Mouse (Mus musculus) adrenal gland, adult 18-20 months (tissue): ENCODE measurements at regions not wholly inside any gene's neighbourhood (a gene's known extent, or its start where the extent isn't known, plus 50 kb on each side); places are given as distances from the start of the nearest gene placed in this dataset.
A peak's percentile ranks its signal among the peaks of the same experiment; 100 is the strongest.
"Not testable (repeated sequence)": the region's sequence is repeated elsewhere in the genome, so short reads cannot be mapped to it uniquely, and the experiment has no call there.

Experiments used
- DNase-seq, 2 experiments: peaks; one replicate each; pipeline ENCODE4 v3.0.0; 2021 to 2022; ENCODE audit warnings: low spot score in 2 of 2

DNA sequence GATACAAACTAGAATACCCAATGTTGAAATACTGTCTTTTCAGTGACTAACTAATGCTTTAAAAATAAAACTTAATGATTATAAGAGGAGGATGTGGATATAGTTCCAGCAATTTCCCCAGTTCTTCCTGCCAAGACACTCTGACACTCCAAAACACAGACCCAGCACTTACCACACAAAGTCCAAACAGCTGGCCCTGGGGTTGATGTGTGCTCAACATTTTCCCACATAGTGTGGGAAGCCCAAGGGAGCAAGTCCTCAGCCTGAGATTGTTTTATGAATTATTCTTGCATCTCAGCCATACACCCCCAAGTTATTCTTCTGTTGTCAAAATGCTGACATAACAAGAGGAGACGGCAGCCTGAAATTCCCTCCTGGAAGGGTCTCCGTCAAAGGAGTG is 187.5 kb upstream of the Gm21897 start:
- no peak for DNase-seq

DNA sequence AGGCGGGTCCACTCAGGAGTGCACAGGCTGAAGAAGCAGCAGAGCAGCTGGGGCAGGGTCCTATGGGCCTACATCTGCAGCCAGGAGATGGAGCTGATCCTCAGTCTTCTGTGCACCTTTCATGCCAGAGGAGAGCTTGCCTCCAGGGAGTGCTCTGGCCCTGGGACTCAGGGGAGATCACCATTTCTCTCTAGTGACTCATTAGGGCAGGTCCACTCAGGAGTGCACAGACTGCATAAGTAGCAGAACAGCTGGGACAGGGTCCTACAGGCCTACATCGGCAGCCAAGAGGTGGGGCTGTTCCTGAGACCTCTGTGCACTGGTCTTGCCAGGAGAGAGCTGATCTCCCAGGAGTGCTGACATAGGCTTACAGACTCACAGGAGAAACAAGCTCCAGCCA is 159.4 kb upstream of the Gm21897 start:
- no peak for DNase-seq

DNA sequence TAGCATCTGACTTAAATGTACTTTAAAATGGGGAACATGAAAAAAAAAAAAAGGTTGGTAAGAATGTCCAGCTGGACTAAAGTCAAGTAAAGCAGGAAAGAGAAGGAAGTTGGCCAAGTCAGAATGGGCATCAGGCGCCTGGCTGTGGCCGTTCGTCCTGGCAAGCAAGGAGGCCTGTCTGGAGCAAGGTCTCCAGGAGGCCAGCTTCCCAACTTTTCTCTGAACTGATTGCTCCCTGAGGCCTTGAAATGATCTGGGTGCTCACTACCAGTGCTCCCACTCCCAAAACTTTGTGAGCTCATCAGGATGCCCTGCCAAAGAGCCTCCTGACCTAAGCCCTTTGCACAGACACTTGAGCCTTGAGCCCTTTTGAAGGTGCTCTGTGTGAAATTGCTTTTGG is 141.7 kb upstream of the Gm21897 start:
- no peak for DNase-seq

DNA sequence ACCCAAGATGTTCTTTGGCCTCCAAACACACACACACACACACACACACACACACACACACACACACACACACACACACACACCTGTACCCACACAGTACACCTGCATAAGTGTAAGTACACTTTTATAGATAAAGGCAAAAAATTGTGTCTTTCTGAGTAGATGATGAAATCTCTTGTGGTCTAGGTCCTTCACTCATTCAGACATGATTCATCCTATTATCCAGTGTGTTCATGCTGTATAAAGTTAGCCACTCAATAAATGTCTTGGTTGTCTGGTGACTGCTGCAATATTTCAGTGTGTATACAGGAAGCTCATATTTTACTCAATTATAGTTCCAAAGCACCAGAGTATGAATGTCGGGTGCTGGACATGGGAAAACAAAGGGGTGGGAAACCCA is 131.5 kb upstream of the Gm21897 start:
- DNase-seq: no peak

DNA sequence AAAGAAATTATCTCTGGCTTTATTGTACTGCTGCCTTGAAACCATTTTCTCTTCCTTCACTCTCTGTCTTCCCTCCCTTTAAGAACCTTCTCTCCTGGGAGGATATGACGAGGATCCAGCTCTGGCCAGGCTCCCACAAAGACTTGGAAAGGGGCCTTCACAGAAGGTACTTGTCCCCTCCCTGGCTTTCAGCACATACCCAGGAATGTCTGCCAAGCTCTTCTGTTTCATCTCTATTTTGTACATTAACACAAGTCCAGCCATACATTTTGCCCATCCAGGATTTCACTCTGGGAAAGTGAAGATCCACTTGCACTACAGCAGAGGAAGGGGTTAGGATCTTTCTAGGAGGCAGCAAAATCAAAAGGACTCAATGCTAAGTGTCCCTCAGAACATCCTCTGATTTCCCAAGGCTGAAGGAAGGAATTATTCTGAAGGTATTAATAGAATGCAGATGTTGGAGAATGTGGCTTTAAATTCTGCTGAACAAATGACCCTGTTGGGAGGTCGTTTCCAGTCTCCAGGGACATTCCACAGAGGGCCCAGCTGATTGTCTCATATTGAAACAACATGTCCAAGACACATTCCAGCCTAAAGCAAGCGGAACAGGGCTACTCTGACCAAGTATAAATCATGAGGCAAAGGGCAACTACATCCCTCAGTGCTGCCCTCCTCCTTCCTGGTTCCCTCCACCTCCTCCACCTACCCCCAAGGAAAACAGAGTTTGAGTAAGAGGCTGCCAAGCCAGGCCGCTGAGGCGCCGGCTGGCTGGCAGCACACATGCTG is 122.1 kb upstream of the Gm21897 start:
- peak; percentile 14 to 26 for DNase-seq

DNA sequence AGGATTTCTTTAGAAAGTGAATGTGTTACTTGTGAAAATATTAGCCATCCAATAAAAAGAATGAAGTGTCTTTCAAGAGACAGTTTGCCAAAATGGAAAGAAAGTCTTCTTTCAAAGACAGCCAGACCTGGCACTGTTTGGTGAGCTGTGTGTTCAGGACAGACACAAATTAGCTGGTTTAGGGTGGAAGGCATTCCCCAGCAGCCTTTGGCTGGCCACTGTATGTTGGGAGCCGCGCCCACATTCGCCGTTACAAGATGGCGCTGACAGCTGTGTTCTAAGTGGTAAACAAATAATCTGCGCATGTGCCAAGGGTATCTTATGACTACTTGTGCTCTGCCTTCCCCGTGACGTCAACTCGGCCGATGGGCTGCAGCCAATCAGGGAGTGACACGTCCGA is 121.3 kb upstream of the Gm21897 start:
- DNase-seq: not testable (repeated sequence)

DNA sequence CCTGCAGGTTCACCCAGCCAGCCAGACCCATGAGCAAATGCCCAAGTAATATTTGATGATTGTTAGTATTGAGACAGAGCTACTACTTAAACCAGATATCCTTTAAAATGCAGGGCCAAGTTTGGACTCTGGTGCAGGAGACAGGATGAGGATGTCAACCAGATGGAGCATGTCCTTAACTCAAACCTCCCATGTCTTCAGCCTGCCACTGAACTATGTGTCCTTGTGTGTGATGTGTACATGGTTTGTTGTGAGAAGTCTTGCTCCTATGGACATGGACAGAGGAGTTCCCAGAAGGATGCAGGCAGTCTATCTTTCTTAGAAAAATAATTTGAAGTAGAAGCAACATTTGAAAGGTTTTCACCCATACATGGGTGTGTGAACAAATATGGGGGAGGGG is 120.4 kb upstream of the Gm21897 start:
- no peak for DNase-seq

DNA sequence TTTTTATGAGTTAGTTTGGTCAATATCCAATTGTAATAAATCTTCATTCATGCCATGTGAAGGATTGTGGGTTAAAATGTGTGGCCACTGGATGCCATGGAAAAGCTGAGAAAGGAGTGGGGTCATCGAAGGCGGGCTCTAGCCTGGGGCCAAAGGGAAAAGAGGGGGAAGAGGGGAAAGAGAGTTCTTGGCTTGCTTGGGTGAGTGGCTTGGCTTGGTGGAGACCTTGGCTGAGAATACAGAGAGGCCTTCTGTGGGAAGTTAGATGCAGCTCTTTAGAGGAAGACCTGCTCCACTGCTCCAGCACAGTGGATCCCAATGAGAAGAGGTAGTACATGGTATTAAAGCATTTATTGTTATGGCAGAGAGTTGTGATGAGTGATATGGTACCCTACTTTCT is 101.3 kb upstream of the Gm21897 start:
- DNase-seq: no peak

DNA sequence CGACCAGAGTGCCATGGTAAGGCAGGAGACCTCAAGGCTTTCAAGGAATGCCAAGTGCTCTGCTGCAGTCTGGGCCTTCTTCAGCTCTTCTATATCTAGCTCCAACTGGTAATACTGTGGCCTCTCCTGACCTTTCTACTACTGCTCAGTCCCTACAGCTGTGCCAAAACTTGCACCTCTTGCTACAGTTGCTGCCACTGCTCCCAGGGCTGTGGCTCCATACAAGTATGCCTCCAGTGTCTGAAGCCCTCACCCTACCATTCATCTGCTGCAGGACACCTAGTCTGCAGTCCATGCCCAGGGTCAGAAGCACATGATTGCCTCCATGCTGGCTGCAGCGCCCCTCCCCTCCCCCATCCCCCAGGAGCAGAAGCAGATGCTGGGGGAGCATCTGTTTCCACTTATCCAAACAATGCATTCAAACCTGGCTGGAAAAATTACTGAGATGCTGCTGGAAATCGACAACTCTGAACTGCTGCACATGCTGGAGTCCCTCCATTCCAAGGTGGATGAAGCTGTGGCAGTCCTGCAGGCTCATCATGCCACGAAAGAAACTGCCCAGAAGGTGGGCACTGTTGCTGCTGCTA is 96.2 kb upstream of the Gm21897 start:
- DNase-seq: no peak

DNA sequence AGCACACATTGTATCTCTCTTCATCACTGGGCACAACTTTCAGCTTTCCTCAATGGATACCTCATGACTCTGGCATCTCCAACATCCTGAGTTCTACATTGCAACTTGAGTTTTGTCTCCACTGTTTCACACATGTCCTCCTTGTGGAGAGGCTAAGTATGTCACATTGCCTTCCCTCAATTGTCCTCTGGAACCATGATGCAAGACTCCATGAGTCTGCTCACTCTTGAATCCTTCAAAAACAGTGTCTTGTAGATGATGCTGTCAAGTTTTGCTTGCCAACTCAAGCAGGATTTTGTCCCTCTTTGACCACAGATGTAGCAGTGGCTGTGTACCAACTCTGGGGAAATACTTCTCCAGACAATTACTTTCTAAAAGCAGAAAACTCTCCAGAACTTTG is 79.4 kb upstream of the Gm21897 start:
- DNase-seq: no peak

DNA sequence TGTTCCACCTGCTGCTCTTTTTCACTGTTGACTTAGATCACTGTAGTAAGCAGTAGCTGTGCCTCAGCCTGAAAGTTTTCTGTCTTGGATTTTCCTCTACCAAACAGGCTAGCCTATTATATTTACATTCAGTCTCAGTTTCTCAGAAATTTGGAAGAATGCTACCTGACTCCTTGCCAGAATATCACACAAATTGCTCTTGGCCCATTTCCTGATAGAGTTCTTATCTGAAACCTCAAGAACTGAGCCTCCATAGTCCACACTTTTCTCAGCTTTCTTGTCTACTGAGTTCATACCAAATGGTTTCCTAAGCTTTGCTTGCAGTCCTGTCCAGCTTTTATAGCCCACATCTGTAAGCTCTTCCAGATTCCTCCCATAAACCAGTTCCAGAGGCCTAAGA is 78.8 kb upstream of the Gm21897 start:
- DNase-seq: no peak

DNA sequence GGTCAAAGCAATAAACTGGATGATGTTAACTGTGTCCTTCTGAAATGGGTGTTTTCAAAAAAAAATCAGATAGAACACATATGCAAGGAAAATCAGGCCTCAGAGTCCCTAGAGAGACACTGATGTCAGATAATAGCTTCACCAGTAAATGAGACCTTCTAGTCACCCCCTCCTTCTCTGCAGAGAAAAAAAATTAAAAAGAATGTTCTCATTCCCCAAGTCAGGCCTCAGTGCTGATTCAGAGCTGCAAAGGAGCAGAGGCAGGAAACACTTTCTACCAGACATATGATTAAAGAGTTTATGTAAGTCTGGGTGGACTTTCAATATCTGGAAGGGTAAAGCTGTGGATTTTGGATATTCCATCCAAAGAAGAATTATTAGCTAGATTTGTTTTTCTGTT is 67.1 kb upstream of the Gm21897 start:
- DNase-seq: no peak

DNA sequence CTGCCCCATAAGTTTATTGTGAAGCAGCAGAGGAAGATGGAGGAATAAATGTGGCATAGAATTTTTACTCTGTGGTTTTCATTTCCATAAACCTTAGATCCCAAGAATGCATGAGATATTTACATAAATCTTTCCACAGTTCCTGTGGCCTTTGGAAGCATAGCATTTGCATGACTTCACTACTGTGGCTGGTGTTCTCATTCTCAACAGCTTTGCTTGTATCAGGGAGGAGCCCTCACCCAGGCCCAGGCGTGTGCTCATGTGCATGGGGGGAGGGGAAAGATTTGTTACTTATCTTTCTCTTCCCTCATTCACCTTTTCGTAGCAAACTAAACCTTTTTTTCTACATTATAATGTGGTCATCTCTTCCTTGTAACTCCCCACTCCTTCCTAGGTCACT is 65.6 kb upstream of the Gm21897 start:
- DNase-seq: no peak

DNA sequence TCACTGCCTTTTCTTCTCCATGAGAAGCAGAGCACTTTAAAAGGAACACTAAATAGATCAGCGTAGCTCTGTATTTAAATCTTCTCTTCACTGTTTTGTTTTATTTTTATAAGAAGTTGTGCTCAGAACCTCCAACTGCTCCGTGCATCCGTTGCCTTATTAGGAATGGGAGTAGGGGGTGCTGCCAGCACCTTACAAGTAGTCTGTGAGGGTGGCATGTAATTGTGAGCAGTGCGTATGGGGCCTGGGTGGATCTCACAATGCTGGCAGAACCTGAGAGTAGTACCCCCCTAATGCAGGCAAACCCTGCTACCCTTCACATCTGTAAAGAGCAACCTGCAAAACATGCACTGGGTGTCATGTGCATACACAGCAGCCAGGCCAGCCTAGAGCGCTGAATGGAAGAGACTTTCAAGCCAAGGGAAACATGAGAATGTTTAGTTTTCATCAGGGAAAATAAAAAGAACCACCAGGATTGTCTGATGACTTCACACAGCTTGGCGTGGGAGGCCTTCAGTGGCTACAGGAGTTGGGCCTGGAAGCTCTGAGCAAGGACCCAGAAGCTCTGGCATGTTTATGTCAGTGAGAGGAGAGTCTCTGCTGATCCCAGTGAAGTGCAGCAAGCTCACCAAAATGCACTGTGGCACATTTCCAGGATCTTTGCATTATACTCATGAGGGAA is 64.5 kb upstream of the Gm21897 start:
- DNase-seq: no peak

DNA sequence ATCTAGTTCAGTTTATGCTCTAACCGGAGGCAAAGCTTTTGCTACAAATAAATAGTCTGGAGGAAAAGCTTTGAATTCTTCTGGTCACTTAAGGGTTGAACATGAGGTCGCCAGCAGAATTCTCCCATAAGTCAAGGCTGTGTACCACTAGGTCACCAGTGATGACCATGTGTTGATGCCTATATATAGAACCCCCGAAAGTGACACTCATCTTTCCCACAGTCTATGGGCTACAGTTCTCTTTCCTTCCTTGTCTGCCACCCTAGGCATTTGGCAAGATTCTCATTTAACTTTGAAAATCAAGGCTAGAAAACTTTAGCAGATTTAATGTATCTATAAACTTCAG is 63.9 kb upstream of the Gm21897 start:
- DNase-seq: no peak

DNA sequence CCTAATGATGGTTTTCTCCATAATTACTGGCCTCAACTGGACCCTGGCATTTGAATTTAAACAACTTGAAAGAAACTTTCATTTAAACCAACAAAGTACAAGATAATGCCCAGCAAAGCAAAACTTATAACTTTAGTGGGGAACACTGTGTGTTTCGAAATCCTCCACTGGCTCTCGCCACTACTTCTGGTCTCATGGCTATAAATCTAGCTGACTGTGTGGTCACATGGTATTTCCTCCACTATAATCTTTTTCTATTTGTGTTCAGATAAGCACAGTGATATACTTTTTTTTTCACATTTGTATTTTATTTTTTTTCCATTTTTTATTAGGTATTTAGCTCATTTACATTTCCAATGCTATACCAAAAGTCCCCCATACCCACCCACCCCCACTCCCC is 62.6 kb upstream of the Gm21897 start:
- DNase-seq: no peak

DNA sequence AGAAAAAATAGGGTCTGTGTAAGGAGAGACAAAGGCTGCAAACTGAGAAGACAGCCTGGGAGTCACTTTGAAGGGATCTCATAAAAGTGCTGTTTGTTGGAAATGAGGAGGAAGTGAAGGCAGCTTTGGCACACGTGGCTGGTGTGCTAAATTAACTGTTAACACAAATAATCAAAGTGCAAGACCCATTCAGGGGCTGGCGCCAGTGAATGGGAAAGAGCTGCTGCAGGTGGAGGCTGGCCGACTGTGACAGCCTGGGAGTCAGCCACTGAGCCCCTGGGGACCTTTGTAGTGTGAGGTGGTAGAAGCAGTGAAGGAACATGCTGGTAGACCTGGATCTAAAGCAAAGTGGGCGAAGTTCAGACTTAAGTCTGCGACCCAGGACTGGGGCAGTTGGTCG is 57.8 kb upstream of the Gm21897 start:
- DNase-seq: no peak

DNA sequence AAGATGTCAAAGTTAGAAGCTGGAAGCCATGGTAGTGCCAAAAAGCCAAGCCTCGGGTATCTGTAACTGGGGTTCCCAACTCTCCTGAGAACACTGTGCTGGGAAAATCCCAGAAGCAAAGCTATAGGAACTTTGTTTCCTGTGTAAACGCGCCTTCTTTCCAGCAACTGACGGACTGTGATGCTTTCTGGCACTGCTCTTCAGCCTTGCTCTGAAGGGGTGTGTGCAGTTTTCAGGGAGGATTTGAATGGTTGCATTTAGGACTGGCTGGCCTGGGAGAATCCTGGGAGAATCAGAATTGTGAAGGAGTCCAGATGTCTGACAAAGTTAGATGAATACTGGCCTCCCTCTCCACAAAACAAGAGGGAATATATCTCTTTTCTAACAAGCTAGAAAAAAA is 57.2 kb upstream of the Gm21897 start:
- no peak for DNase-seq
